Mouse (Mus musculus) urinary bladder, adult 2 months (tissue): ENCODE results near the gene Mdh1. TPM values are rescaled to one million over a fixed set of nuclear protein-coding genes. Genes with fewer than 3 reads are reported as not detected.

Source experiments
- DNase-seq: peaks from one replicate; pipeline ENCODE4 v3.0.0; 2022; ENCODE audit warnings: low spot score
- polyA plus RNA-seq: library from polyadenylated mRNA; depleted of rRNA; stranded (reverse); fragments of >200 nt; gene quantifications from 2 replicates; pipeline ENCODE4 v1.2.3, GENCODE M21; 2012; rRNA removed

The Mdh1 gene
- polyA plus RNA-seq: 260 and 285 TPM in 2 replicates

DNA sequence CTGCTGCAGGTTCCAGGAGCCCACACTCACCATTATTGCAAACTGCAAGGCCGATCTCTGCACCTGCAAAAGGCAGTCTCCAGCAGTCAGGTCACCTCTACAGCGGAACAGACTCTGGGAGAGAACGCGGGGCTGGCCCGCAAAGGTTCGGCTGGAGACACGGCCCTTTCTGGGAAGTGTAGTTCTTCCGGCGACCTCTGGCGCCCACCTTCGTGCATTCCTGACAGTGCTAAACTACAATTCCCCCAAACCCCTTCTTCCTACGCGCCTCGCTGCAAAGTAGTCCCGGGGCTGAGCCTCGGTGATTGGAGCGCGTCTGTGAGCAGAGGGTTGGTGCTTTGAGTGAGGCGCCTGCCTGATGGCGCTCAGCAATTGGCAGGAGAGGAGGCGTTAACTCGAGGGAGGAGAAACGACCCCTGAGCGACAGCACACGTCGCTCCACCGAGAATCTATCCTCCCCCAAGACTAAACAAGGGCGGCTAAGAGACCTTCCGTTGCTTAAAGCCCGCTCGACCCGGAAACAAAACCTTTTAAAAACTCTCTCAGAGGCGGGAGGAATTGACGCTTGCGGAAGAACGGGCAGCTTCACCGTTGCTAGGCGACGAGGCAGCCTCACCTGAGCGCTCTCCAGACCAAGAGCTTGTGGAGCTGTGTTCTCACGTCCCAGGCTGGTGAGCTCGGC is at the start of gene Mdh1, which contains the start of gene Wdpcp:
Gene Mdh1, minus strand, starts transcription at position 668 of the 682 bp plus-strand sequence.
Gene Wdpcp, plus strand, starts transcription at position 536 of the 682 bp plus-strand sequence.
- peak; percentile 82 for DNase-seq

DNA sequence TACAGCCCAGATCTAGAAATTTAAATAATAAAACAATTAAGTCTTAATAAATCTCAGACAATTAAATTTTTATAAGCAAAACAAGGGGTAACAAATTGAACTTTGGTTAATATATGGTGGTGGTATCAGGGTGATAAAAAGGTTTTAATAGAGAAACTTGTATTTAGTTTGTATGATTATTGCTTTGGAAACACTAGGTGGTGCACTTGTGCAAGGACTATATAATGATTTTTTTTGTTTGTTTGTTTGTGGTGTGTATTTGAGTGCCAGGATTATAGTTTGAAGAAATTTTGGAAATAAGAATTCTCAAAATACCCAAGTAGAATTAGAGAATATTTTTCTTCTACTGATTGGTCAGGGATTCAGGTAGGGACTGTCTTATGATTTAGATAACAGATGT is 43.7 kb upstream of the Mdh1 start:
- no peak for DNase-seq

DNA sequence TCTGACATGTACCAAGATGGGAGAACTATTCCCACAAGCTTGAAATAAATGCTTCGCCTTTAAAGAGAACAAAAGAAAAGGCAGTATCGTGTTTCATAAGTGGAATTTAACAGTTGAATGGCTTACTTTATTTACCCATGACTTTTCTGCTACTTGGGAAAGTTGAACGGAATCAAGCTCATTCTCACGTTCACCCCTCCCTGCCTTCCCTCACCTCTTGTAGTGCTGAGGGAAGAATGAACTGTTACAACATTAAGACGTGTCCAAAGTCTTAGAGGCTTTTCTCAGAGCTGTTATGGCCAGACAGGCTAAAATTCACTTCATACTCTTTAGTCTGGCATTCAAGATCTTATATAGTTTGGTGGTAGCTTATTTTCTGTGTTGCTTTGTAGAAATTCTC is 30.3 kb upstream of the Mdh1 start:
- DNase-seq: no peak

DNA sequence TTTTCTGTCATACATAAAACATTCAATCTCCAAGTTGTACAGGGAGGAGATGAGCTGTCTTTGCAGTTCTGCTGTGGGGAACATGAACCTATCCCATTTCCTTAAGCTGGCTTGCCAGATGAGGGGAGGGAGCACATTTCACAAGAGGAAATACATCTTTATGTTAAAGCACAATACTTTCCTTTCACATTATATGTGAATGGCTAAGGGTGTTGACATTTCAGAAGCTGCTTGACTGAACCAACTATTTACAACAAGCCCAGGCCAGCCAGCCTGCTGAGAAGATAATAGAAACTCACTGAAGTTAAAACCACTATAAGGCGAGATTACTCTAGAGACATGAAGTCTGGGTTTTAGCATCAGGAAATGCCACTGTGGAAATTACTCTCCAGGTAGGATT is 11.1 kb upstream of the Mdh1 start:
- DNase-seq: no peak

DNA sequence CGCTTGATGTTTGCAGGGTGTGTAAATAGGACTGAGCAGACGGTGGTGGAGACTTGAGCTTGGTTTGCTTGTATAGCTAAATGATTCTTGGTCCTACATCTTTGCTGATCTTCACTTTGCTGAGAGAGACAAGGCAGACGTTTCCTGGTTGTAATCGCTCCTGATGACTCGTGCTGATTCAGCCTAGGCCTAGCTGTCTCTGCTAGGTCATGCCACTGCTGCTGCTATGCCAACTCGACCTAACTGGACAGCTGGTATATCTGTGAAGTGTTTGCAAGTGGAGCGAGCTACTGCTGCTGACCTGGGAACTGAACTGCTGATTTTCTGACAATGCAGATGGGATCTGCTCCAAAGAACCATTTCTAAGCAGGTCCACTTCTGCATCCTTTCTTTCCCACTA is 9.3 kb upstream of the Mdh1 start:
- no peak for DNase-seq

DNA sequence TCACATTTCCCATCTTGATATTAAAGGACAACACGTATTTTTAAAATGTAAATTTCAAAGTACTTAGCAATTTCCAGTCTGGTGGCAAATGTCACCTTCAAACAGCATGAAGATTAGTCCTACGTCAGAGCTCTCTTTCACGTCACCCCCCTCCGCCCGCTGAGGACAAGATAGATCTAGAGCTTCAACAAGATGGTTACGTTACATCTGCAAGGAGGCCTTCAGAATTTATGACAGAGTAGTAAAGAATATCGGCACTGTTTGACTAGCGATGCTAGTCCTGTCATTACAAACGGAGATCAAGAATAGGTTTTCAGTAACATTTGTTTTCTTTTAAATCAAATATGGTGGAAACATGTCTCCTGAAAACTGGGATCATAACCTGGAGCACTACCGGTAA is 1.2 kb downstream of the Mdh1 start:
- no peak for DNase-seq

DNA sequence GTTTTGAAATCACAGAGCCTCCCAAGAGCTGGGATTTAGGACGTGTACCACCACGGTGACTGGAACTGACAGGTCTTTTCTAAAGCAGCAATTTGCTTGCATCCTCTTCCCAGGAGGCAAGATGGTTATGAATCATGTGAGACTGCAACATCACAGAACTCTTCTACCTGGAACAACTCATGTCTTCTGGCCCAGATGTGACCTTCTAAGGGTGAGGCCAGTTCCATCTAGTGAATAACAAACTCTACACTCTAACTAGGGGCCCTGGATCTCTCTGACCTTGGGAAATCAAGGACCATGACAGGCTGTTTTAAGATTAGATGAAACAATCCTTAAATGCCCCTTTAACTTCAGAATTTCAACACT is 2.1 kb downstream of the Mdh1 start:
- no peak for DNase-seq

DNA sequence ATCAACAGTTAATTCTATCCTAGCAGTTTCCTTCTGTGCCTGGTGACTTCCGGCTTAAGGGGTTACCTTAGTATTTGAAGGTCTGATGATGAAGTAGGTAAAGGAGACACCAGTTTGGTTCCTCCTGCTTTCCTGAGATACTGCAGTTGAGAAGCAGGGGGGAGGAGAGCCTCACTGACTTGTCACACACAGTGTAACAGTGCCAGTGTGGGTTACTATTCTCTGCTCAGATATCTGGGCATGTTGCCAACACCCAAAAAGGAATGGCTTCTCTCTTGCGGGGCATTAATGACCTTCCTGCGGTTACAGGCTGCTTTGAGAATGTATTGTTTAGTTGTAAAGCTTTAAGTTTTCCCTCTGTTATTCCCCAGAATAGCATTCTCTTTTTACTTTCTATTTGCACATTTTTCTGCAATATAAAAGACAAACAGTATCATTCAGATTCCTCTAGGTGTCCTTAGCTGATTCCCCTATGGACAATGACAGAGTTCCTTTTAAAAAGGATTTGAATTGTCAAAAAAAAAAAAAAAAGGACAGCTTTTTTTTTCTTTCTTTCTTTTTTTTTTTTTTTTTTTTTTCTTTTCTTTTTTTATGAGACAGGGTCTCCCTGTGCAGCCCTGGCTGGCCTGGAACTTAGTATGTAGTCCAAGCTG is 2.6 kb downstream of the Mdh1 start:
- DNase-seq: no peak

DNA sequence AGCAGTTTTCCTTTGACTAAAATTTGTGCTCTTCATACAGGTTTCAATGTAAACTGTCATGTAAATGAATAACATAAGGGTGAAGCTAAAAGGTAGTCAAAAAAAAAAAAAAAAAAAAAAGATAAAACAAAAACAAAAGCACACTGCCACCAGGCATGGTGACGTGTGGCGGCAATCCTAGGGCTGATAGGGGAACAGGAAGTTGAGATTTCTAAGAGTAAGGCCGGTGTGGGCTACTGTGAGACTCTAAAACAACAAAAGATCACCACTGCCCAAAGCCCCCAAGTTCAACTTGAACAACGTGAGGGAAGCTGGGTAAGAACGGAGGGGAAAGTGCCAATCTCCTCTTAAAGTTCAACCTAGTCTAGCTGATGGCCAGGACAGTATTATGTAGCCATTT is 3.2 kb downstream of the Mdh1 start:
- no peak for DNase-seq

DNA sequence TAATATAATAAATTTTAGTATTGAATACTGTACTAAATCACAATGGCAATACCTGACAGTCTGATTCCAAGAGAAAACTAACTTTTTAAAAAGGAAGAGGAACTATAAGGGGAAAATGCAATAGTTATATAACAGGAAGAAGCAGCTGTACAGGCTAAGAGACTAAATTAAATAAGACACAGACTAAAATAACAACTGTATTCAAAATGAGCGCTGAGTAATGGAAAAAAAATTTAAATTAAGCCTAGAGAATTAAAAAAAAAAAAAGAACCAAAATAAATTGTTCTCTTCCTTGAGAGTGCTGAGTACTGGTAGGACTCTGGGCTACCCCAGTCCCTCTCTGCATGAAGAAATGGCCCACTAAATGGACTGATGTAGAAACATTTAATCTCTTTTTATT is 4.4 kb downstream of the Mdh1 start:
- no peak for DNase-seq

DNA sequence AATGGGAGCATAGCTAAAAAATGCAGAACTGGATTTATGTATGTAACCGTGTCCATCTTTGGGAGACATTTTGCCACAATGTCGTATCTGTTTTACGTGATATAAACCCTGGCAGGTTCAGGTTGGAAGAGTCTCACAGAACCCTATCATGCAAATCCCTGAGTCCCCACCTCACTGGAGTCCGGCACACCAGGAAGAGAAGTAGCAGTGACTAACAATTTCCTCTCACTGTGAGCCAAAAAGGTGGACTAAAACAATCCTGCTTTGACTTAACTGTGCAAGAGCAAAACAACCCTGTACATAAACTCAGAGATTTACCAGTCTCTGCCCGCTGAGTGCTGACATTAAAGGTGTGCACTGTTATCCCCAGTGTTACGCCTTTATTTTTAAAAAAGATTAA is 5.2 kb downstream of the Mdh1 start:
- no peak for DNase-seq

DNA sequence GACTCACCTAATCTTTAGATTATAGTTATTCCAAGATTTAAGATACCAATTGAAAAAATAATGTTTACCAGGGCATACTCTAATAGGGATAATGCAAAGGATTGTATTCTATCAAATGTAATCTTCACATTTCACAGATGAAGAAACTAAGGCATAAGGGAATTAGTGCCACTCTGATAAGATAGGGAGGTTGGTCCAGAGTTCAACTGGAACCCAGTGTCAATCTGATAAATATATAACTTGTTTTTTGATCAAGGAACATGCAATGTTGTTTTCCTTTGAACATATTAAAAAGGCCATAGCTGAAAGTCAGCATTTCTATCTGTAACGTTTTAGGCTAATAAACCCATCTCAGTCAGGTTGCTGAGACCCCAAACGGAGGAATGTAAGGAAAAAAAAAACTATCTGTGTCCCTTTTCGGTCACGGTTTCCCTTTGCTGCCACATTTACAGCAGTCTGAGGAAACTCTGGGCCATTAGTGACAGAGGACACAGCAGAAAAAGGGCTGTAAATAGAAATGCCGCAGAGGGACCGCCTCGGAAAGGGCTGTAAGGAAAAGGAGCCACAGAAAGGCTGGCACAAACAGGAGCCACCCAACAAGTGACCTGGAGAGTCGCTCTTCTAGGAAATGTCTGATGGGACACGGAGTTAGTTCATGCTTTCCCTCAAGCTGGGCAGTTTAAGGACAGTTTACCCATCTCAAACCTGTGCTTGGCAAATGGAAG is 7.3 kb downstream of the Mdh1 start:
- no peak for DNase-seq

DNA sequence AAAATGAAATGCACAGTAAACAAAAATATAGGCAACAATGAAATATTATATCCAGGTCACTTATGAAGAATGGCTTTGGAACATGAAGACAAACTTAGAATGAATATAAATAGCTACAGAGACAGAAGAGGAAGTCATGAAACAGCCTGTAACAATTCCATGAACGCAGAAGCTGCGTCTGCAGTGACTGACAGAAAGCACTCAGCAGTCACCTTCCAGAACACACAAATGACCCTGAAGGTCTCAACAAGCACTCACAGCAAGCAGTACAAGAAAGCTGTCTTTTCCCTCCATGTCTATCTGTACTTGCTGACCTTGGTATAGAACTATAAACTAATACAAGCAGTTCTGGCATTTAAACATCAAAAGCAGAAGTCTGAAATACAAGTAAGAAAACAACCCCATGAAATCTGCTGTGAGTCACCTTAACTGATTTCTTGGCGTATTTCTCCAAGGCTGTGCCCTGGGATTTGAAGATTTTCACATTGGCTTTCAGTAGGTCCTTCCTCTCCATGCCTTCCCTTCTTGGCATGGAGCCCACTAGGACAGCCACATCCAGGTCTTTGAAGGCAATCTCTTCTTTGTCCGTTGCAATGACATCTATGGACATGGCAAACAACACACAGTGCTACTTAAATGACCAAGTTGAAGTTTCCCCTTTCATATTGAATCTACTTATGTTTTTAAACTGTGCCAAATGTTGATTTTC is 8.4 kb downstream of the Mdh1 start:
- DNase-seq: no peak

DNA sequence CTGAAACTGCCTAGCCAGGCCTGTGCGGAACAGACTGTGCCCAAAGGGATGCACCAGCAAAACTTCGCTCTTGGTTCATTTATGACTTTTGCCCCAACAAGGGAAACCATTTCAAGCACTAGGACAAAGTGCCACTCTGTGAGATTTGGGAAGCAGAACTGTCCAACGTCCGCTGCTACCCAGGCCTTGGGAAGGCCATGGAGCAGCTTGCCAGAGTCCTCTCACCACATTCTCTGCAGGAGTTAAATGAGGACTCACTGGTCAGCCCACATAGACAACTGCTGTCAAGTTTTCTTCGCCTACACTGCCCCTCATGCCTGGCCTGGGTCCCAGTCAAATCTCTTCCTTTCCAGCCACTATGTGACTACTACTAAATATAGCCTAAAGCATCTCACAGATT is 10.8 kb downstream of the Mdh1 start:
- no peak for DNase-seq

DNA sequence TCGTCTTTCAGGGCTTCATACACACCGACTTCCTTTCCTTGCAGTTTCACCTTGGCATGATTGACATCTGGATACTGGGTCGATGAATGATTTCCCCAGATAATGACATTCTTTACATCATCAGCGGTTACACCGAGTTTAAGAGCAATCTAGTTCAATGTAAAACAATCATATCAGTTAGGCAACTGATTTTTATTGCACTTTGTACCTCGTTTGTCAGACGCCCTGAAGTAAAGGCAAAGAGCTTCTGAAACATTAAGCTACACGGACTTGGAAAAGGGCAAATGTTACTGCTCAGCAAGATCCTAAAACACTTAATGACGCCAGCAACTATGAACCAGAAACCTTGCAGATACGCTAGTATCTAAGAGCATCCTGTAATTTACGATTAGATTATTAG is 12.4 kb downstream of the Mdh1 start:
- DNase-seq: no peak

DNA sequence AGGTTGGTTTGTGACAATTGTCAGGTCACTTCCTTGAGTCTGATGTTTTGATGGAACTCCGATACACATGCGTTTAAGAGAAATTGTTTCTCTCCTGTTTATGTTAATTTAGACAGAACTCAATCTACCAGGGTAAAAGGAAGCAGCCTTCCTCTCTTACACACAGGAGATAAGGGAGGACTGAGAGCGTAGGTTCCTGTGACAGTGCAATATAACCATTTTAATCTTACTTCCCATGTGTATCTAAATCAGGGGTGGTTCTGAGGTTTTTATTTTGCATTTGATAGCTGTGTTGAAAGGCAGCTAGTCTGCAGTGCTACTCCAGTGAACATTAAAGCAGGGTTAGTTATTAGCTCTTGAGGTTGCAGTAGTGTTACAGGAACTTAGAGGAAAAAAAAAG is 20.1 kb downstream of the Mdh1 start:
- no peak for DNase-seq

DNA sequence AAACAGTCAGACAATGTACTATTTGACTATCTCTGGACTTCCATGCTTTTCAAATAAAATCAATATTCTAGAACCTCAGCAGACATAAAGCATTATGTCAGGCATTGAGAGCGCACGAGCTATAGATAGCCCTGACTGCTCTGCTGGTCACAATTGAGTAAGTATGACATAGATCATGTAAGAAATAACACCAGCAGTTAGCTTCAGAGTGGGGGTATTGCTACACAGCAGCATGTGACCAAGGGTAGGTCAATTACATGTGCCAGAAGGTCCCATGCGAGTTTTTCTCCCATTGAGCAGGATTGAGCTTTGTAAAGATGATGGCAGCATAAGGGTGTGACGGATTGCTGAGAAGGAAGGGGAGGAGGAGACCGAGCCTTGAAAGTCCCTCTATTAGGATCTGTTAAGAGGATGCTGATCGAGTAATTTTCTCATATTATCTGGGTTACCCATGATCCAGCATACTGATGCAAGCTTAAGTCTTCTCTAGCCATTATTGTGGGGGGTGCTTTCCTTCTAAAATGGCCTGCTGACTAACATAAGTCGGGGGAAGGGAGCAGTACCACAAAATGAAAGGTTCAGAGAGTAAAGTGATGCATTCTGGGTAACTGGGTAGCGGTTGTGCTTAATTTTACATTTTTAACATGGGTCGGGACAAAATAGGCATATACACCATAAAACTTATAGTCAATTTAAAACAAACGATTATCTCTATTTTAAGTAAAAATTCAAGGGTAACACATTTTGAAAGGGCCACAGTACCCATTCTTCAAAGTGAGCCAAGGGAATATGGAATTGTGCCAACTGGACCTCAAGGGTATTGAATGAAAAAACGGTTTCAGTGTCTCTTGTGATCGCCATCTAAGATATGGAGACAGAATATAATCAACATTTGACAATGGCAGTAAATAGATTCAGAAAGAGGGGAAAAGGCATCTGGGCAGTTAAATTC is 21.7 kb downstream of the Mdh1 start:
- DNase-seq: no peak

DNA sequence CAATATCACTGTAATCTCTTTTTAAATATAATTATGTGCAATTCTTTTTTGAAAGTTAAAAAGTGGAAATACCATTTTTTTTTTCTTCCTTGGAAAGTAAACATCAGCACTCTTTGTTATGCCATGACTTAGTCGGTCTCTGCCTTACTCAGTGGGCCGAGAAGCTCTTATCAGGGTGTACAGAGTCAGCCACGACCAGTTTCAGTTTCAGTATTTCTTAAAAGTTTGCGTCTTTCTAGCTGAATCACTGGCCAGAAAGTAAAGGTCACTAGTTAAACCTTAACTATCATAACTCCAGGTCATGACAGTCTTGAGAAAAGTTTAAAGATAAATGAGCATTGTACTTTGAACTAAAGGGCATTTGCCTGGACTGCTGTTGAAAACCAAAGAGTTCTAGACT is 22.4 kb downstream of the Mdh1 start:
- no peak for DNase-seq

DNA sequence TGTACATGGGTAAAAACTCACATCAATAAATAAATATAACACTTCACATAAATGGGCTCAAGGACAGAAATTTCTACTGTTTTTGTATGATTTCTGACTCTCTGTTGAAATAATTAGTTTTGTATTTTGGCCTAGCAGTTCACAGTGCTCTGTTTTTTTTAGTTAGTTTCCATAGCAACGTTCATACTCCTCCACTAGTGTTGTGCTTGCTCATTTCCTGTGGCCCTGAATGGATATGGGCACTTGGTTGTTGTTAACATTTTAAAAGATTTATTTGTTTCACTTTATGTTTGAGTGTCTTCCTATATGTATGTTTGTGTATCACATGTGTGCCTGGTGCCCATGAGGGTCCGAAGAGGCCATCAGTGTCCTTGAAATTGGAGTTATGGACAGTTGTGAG is 23.1 kb downstream of the Mdh1 start:
- no peak for DNase-seq

DNA sequence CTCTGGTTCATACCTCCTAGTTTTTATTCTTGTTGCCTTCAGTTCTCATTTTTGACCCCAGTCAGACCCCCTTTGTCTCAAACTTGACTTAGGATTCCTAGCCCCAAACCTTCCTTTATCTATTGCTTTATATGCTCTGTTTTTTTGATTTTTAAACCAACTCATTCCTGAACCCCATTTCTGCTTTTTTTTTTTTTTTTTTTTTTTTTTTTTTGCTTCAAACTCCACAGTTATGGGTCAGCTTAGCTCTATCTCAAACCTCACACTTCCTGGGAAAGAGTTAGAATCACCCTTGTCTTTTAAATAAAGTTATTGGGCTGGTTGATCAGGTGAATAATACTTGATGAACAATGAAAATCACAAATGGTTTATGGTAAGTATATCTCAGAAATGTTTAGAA is 24.6 kb downstream of the Mdh1 start:
- DNase-seq: no peak

DNA sequence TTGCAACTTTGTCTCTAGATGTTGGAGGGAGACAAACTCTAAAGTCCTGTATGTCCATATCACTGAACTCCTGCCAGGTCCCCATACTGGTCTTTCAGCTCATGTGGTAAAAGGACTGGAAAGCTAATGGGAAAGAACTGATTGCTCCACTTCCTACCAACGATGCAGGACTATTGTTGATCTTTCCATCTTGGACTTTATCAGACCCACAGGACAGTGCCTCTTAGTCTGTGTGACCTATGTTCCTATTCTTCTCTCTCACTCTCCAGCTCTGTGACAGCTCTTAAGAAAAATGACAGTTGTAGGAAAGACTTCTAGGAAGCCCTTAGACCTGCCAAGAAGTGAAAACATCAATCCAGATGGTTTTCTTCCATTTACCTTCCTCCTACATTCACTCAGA is 25.5 kb downstream of the Mdh1 start:
- no peak for DNase-seq
